26 mouse cellular contexts compared by ENCODE assay signal in genomic region chr2:5681302-5681701, GRCm38 (mm10). TPM values are rescaled to one million over a fixed set of nuclear protein-coding genes. Genes with fewer than 3 reads are reported as not detected.
A peak's percentile ranks its signal among the peaks of the same experiment; 100 is the strongest.
DNase-seq lines count a peak whose midpoint lies in the region; ATAC-seq and TF ChIP-seq lines count a peak whose summit lies in the region.
"Had no signal": no experiment of that assay in that cellular context is flagged by ENCODE, and none has a peak within 500 bp of the region (broad histone marks: within the 10 kb centered on the region; RNA-seq: fewer than 3 reads in every experiment).

No protein-coding gene starts in this region.

- peaks cover 6% of the 10 kb centered on the region; the same call in 1 of the 2 replicates for H3K4me1 ChIP-seq in kidney, embryonic 16.5 days (ENCODE audit: insufficient read depth, low read length)
- H3K4me1 ChIP-seq: liver, embryonic 12.5 days had no signal

- no peak for ATAC-seq in kidney, embryonic 16.5 days (ENCODE audit: low FRiP score, low TSS enrichment)
- no peak for ATAC-seq in granulocyte monocyte progenitor cell, adult 5-6 weeks (replicated peaks; ENCODE audit: poor library complexity, severe bottlenecking)
- ATAC-seq: CD4-positive, CD25-positive, alpha-beta regulatory T cell, adult 4 months; forebrain, embryonic 14.5 days; hindbrain, embryonic 16.5 days; liver, embryonic 12.5 days; liver, postnatal 0 days had no signal

- no peak overlapping the region for H3K4me3 ChIP-seq in left cerebral cortex, adult 2 months
- H3K4me3 ChIP-seq in kidney, embryonic 16.5 days (ENCODE audit: low read length), result no peak overlapping the region
- H3K4me3 ChIP-seq: kidney, embryonic 15.5 days; layer of hippocampus, adult 2 months; liver, embryonic 12.5 days; neural tube, embryonic 15.5 days; stomach, embryonic 15.5 days had no signal

- H3K36me3 ChIP-seq in kidney, embryonic 16.5 days (ENCODE audit: insufficient read depth, low read length), result no peaks in the 10 kb centered on the region
- H3K36me3 ChIP-seq: kidney, embryonic 15.5 days; liver, embryonic 12.5 days; neural tube, embryonic 15.5 days; stomach, embryonic 15.5 days had no signal

- no peaks in the 10 kb centered on the region for H3K27me3 ChIP-seq in kidney, embryonic 16.5 days (ENCODE audit: insufficient read depth, low read length)
- H3K27me3 ChIP-seq: kidney, embryonic 15.5 days; liver, embryonic 12.5 days; neural tube, embryonic 15.5 days; stomach, embryonic 15.5 days had no signal

- no peak overlapping the region for H3K9ac ChIP-seq in kidney, embryonic 16.5 days (replicated peaks; ENCODE audit: low read length)
- H3K9ac ChIP-seq: kidney, embryonic 15.5 days; liver, embryonic 12.5 days; liver, postnatal 0 days; neural tube, embryonic 15.5 days; stomach, embryonic 15.5 days had no signal

- DNase-seq in left cerebral cortex, adult 2 months (ENCODE audit: extremely low spot score in 1 of 2, low spot score in 2 of 2), result no peak
- no peak for DNase-seq in left cerebral cortex, adult 8-10 months (ENCODE audit: low spot score in 2 of 2)
- peak; percentile 31 for DNase-seq in right cerebral cortex, adult 18-20 months
- no peak for DNase-seq in right cerebral cortex, postnatal 4 days
- DNase-seq in right cerebral cortex, postnatal 10 days (ENCODE audit: low spot score in 2 of 2), result peak; percentile 52 to 58
- DNase-seq: adrenal gland, postnatal 14 days; cerebellum, adult 18-20 months; cerebellum, postnatal 10 days; kidney, adult 18-20 months; kidney, postnatal 36 days; liver, postnatal 0 days; lung, postnatal 10 days; midbrain, embryonic 14.5 days; thymus, adult 2 months; thymus, postnatal 36 days had no signal

- H3K4me2 ChIP-seq in kidney, embryonic 16.5 days (replicated peaks; ENCODE audit: low read depth, low read length), result no peak overlapping the region
- H3K4me2 ChIP-seq: kidney, embryonic 15.5 days; liver, embryonic 12.5 days; neural tube, embryonic 15.5 days; stomach, embryonic 15.5 days had no signal

- peak overlapping the region; percentile 28; the same call in 1 of the 2 replicates for H3K27ac ChIP-seq in left cerebral cortex, adult 2 months
- H3K27ac ChIP-seq in kidney, embryonic 16.5 days (ENCODE audit: low read length), result no peak overlapping the region
- H3K27ac ChIP-seq: kidney, embryonic 15.5 days; layer of hippocampus, adult 2 months; liver, embryonic 12.5 days; macrophage; neural tube, embryonic 15.5 days; stomach, embryonic 15.5 days had no signal

- WGBS in kidney, embryonic 16.5 days, result 82% methylated on average over 7 of the region's 7 CpGs

- H3K9me3 ChIP-seq in kidney, embryonic 16.5 days (ENCODE audit: low read length), result peaks cover 3% of the 10 kb centered on the region; the same call in 1 of the 2 replicates
- H3K9me3 ChIP-seq: kidney, embryonic 15.5 days; liver, embryonic 12.5 days; stomach, embryonic 15.5 days had no signal

- intact Hi-C loops in left cerebral cortex, adult 2 months (cut with DNase I), result no loop called here

- no peak for TF ChIP-seq CTCF in left cerebral cortex, adult 2 months (IDR thresholded peaks at IDR 0.05)

RNA-seq across cellular contexts. Expression of gene Camk1d, which starts 33.0 kb away (rescaled TPM):
- total RNA-seq in left cerebral cortex, adult 2 months (2021), result 100 to 1,000 TPM; 129 to 132 TPM
- 100 to 1,000 TPM; 110 to 134 (median 127) TPM for total RNA-seq in left cerebral cortex, adult 8-10 months (2022)
- polyA plus RNA-seq in kidney, embryonic 16.5 days (2015; fragmentation: Nextera tagmentation; extraction: Ambion mirVana), result 1.5 and 1.7 TPM in 2 replicates
- 1.8 and 4.5 TPM in 2 replicates for total RNA-seq in granulocyte monocyte progenitor cell, adult 5-6 weeks (2014; fragmentation: Nextera tagmentation)
- total RNA-seq in granulocyte monocyte progenitor cell, adult 5-6 weeks (2017), result 0.26 and 0.78 TPM in 2 replicates

Comparison
In these comparisons a context has a peak if more than half of its experiments do, and no peak if none do; other contexts are left out.
1. DNase-seq: peak in right cerebral cortex, adult 18-20 months (single experiment) and right cerebral cortex, postnatal 10 days (2 of 2); none in left cerebral cortex, adult 2 months (0 of 2), left cerebral cortex, adult 8-10 months (0 of 2) and right cerebral cortex, postnatal 4 days (single experiment).
2. RNA of gene Camk1d, which starts 33.0 kb away (total RNA-seq): 129 to 132 TPM in left cerebral cortex, adult 2 months and 110 to 134 TPM in left cerebral cortex, adult 8-10 months; 0.26 to 4.5 TPM in granulocyte monocyte progenitor cell, adult 5-6 weeks; every median in the first group is over 10 times any median in the second.